Mouse (Mus musculus) liver, embryonic 14.5 days (tissue): Measurements from ENCODE around the gene Vmn2r85. TPM values are rescaled to one million over a fixed set of nuclear protein-coding genes. Genes with fewer than 3 reads are reported as not detected.
A peak's percentile ranks its signal among the peaks of the same experiment; 100 is the strongest.
"Not testable (repeated sequence)": the region's sequence is repeated elsewhere in the genome, so short reads cannot be mapped to it uniquely, and the experiment has no call there.

ENCODE experiments used
- ATAC-seq: fragments of 200-750 bp; cut with Nextera tagmentation; 2 replicates; pipeline ENCODE4 v1.8.0; 2017; ENCODE audit warnings: moderate number of reproducible peaks, mild to moderate bottlenecking, moderate library complexity; ENCODE audit not compliant: insufficient read depth
- DNase-seq, 3 experiments: peaks; one replicate each; pipeline ENCODE4 v3.0.0-alpha.2; 2012 to 2013; ENCODE audit warnings: low read depth in 3 of 3, low spot score in 3 of 3
- H3K27ac ChIP-seq: fragments of 300-500 bp; sonication (generic); 2 replicates; pipeline ENCODE4 v1.5.1; 2014; ENCODE audit warnings: moderate library complexity, mild to moderate bottlenecking, control low read depth, inconsistent platforms
- H3K27me3 ChIP-seq: fragments of 300-500 bp; sonication (generic); 2 replicates; pipeline ENCODE4 v1.6.1; 2014; ENCODE audit warnings: mild to moderate bottlenecking, low read length, moderate library complexity; ENCODE audit not compliant: control insufficient read depth, insufficient read depth
- H3K36me3 ChIP-seq: fragments of 300-500 bp; sonication (generic); replicated peaks from 2 replicates; pipeline ENCODE4 v1.6.1; 2014; ENCODE audit warnings: low read depth; ENCODE audit not compliant: control insufficient read depth, insufficient read depth
- H3K4me1 ChIP-seq, 2 experiments: fragments of 200-500 bp in 1 of 2; fragments of 300-500 bp in 1 of 2; sonication (generic) in 1 of 2; replicated peaks; 2 replicates each; pipeline ENCODE4 v1.6.1; 2012 to 2014; ENCODE audit warnings: antibody characterized with exemption in 1 of 2, inconsistent platforms in 1 of 2, low read length in 1 of 2; ENCODE audit not compliant: control insufficient read depth in 2 of 2, insufficient read depth in 2 of 2
- H3K4me2 ChIP-seq: fragments of 300-500 bp; sonication (generic); 2 replicates; pipeline ENCODE4 v1.6.1; 2014; ENCODE audit warnings: low read depth, mild to moderate bottlenecking, control low read depth, moderate library complexity
- H3K4me3 ChIP-seq, 2 experiments: fragments of 200-500 bp in 1 of 2; fragments of 300-500 bp in 1 of 2; sonication (generic) in 1 of 2; 2 replicates each; pipeline ENCODE4 v1.5.1; 2012 to 2014; ENCODE audit warnings: low read depth in 2 of 2, low read length in 2 of 2, mild to moderate bottlenecking in 2 of 2, control low read depth in 1 of 2, inconsistent platforms in 1 of 2, moderate library complexity in 1 of 2; ENCODE audit not compliant: insufficient read depth in 1 of 2
- H3K9ac ChIP-seq: fragments of 300-500 bp; sonication (generic); replicated peaks from 2 replicates; pipeline ENCODE4 v1.6.1; 2014; ENCODE audit warnings: mild to moderate bottlenecking, control low read depth, moderate library complexity
- H3K9me3 ChIP-seq: fragments of 300-500 bp; sonication (generic); 2 replicates; pipeline ENCODE4 v1.6.1; 2016; ENCODE audit warnings: low read length, mixed read lengths; ENCODE audit not compliant: control insufficient read depth
- CTCF ChIP-seq: IDR thresholded peaks from 2 replicates; pipeline ENCODE4 v1.5.1; 2016; ENCODE audit warnings: antibody characterized with exemption, low read depth, control low read depth
- EP300 ChIP-seq: IDR thresholded peaks from 2 replicates; pipeline ENCODE4 v1.6.1; 2016; ENCODE audit warnings: antibody characterized with exemption, low read depth
- WGBS: fragments of 180-500 bp; shearing (Covaris S2); extraction: QIAGEN DNeasy Blood & Tissue Kit; methylation state at CpG from one replicate; pipeline ENCODE4 v1.1.7; 2014; ENCODE audit not compliant: insufficient replicate concordance; 5-methylcytosine and 5-hydroxymethylcytosine counted together
- polyA plus RNA-seq, 2 experiments: library from polyadenylated mRNA; depleted of rRNA in 1 of 2; stranded (reverse) in 1 of 2; unstranded in 1 of 2; fragments of >200 nt; fragmentation: Nextera tagmentation in 1 of 2; extraction: Ambion mirVana in 1 of 2; gene quantifications; 2 replicates each; pipeline versions ENCODE4 v1.2.1 to v1.2.3; 2012 to 2014

Gene Vmn2r85
- not detected in 2 replicates for polyA plus RNA-seq (2012; rRNA removed)
- polyA plus RNA-seq (2014; fragmentation: Nextera tagmentation; extraction: Ambion mirVana), result not detected in 2 replicates

DNA sequence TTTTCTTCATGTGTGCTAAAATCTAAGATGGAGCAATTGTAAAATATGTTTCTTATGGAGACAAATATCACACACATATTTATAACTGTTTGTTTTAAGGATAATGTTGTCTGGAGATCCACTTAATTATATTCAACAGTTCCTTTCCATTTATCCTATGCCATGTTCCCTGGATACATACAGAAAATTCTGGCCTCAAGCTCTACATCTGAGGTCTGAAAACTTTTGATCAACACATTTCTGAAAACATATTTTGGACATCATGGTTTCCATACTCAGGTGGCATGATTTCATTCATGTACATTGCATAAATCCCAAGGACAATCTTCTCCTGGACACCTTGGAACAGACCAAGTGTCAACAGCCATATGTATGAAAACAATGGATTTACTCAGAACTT is at the start of gene Vmn2r85:
Gene Vmn2r85 (minus strand): TSS at position 101 of the 400 bp plus-strand sequence.
- not testable (repeated sequence) for ATAC-seq, H3K27me3 ChIP-seq, DNase-seq, H3K4me1 ChIP-seq, H3K36me3 ChIP-seq, H3K4me3 ChIP-seq, H3K9ac ChIP-seq, H3K27ac ChIP-seq, H3K9me3 ChIP-seq, H3K4me2 ChIP-seq

DNA sequence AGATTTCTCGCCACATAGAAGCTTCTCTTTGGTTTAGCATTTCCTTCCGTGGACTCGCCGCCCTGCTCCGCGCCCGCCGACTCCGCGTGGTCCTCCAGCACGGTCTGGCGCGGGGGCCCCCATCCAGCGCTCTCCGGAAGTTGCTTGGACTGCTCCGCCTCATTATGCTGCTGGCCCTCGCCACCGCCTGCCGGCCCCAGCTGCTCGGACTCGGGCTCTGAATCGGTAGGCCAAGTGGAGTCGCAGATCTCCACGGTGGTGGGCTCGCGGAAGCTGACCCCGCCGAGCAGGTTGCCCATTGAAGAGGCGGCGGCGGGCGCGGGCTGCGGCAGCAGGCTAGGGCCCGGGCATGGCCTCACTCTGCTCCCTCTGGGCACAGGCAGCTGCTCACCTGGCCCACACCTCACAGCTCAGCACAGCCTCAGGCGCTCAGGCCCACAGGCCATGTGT is 40.8 kb upstream of the Vmn2r85 start:
- no peaks in the 10 kb centered on the region for H3K9me3 ChIP-seq
- H3K27me3 ChIP-seq, result no peaks in the 10 kb centered on the region; the same call in 1 of the 2 replicates
- no peak for ATAC-seq
- H3K4me1 ChIP-seq, result no peaks in the 10 kb centered on the region
- peak overlapping the region; percentile 52 for H3K4me2 ChIP-seq
- H3K4me3 ChIP-seq, result peak overlapping the region; percentile 3 to 37; a peak in 2 of 4 replicates
- no peak for TF ChIP-seq CTCF
- no peak for TF ChIP-seq EP300
- H3K9ac ChIP-seq, result no peak overlapping the region
- no peak for DNase-seq
- WGBS, result 5% methylated on average over 36 of the region's 36 CpGs
- H3K27ac ChIP-seq, result no peak overlapping the region
- no peaks in the 10 kb centered on the region for H3K36me3 ChIP-seq

GRCm38 (mm10) chr10:130455950-130456349 is 26.4 kb upstream of the Vmn2r85 start, which contains the start of gene Vmn2r86:
Vmn2r86 (minus strand) TSS chr10:130456050.
- H3K27me3 ChIP-seq, H3K9me3 ChIP-seq, H3K9ac ChIP-seq, DNase-seq, H3K4me3 ChIP-seq, H3K27ac ChIP-seq, H3K36me3 ChIP-seq, H3K4me2 ChIP-seq, H3K4me1 ChIP-seq, ATAC-seq: not testable (repeated sequence)
- 65% methylated on average over 1 of the region's 1 CpGs for WGBS

GRCm38 (mm10) chr10:130444776-130445175 is 15.3 kb upstream of the Vmn2r85 start:
- Histone ChIP-seq H3K27me3 (no peaks in the 10 kb centered on the region), H3K9me3 (no peaks in the 10 kb centered on the region), H3K4me1 (no peaks in the 10 kb centered on the region), H3K9ac (no peak overlapping the region), H3K36me3 (no peaks in the 10 kb centered on the region), H3K27ac (no peak overlapping the region), H3K4me2 (no peak overlapping the region), H3K4me3 (no peak overlapping the region)
- WGBS, result 79% methylated on average over 21 of the region's 21 CpGs
- TF ChIP-seq CTCF (no peak), EP300 (no peak)
- DNase-seq (no peak), ATAC-seq (no peak)

DNA sequence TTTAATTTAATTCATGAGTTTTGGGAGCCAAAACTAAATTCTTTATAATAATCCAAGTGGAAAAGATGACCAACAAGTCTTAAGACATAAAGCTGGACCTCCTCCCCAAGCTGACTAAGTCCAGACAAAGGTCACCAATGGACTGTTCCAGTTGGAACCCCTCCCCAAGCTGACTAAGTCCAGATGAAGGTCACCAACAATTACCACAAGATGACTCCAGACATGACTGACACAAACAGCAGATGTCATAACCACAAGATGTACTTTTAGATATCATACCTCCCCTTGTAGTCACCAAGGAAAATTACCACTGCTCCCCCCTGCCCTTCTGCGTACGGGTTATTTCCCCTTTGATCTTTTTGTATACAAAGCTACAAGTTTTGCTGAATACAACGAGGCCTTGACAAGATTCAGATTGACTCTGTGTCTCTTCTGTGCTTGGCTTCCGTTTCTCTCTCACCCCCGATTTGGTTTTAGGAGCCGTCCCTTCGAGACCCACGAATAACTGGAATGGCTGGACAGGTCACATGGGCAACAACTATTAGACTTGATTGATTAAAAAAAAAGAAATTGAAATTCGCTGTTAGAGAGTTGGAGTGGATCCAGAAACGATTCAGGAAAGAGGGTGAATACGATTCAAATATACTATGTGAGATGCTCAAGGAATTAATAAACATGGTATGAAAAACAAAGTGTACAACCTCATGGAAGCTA is 4.8 kb upstream of the Vmn2r85 start:
- not testable (repeated sequence) for H3K27ac ChIP-seq, H3K4me3 ChIP-seq, H3K4me1 ChIP-seq, H3K9ac ChIP-seq, H3K9me3 ChIP-seq, H3K36me3 ChIP-seq, H3K4me2 ChIP-seq, H3K27me3 ChIP-seq, ATAC-seq, DNase-seq
- 60% methylated on average over 11 of the region's 11 CpGs for WGBS

DNA sequence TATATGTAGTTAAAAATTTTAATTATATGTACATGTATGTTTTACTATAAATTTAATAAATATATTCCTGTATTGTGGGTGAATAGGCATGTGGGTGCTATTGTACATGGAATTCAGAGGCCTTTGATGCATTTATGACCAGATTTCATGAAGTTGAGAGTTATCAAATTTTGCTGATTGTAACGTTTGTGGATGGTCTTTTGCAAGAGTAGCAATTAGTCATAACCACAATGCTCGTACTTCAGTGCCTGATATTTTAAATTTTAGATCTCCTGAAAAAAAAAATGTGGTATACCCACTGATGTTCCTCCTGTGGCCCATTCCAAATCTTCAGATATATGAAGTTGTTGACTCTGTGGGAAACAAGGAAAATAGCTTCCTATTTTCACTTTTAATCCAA is 7.1 kb downstream of the Vmn2r85 start:
- H3K27me3 ChIP-seq, H3K36me3 ChIP-seq, DNase-seq, H3K4me1 ChIP-seq, H3K27ac ChIP-seq, H3K9me3 ChIP-seq, H3K4me2 ChIP-seq, H3K9ac ChIP-seq, H3K4me3 ChIP-seq, ATAC-seq: not testable (repeated sequence)
- WGBS, result 30% methylated on average over 2 of the region's 2 CpGs
